Mouse (Mus musculus) cerebellum, adult 11-12 months (tissue): ENCODE measurements around the gene S100a11.
"Not testable (repeated sequence)": the region's sequence is repeated elsewhere in the genome, so short reads cannot be mapped to it uniquely, and the experiment has no call there.

Source experiments
- DNase-seq: peaks from one replicate; pipeline ENCODE4 v3.0.0; 2022

Gene S100a11

GRCm38 (mm10) chr3:93522611-93523010 lies 2.3 kb downstream of the S100a11 start:
- no peak for DNase-seq

DNA sequence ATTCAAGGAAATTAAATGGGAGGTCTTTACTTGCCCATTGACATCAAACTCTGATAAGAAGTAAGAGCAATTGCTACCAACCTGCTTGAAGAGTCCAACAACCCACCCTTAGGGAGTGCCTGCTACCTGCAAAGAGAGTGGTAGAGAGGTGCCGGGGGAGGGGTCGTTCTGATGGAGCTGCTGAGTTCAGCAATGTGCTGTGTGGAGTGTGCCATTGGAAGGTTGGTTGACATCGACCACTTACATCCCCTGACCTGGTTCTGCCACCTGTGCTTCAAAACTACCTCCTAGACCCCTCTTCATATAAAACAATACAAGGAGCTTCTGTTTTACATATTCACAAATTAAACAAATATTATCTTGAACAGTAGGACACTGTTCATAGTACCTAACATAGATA lies 7.0 kb downstream of the S100a11 start:
- no peak for DNase-seq

- DNase-seq: no peak
Measured at GRCm38 (mm10) chr3:93528807-93529206, 8.5 kb downstream of the S100a11 start.

- DNase-seq: no peak
Measured at GRCm38 (mm10) chr3:93537068-93537576, 16.8 kb downstream of the S100a11 start.

- DNase-seq: no peak
Measured at GRCm38 (mm10) chr3:93538486-93538885, 18.2 kb downstream of the S100a11 start.

DNA sequence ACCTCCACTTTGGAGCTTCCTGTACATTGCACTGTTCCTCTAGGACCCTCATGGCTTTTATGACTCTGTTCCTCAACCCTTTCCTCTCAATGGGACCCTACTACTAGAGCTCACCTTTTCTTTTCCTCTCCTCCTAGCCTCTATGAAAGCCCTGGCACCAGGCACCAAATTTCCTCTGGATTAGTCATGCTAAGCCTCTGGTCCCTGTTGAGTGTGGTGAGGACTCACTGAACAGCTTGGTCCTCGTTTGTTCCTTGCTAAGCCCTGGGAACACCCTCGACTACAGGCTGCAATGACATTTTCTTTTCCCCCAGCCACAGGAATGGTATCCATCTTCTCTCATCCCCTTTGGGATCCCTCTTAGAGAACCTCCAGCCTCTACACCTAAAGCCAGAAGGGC lies 21.2 kb downstream of the S100a11 start:
- no peak for DNase-seq

- DNase-seq: not testable (repeated sequence)
Measured at GRCm38 (mm10) chr3:93544170-93544569, 23.9 kb downstream of the S100a11 start.

GRCm38 (mm10) chr3:93547099-93547648 lies 26.9 kb downstream of the S100a11 start:
- no peak for DNase-seq

- no peak for DNase-seq
Measured at GRCm38 (mm10) chr3:93547749-93548540, 27.7 kb downstream of the S100a11 start.

- DNase-seq: no peak
Measured at GRCm38 (mm10) chr3:93548541-93549266, 28.4 kb downstream of the S100a11 start.

- DNase-seq: no peak
Measured at GRCm38 (mm10) chr3:93549986-93550385, 29.7 kb downstream of the S100a11 start.

GRCm38 (mm10) chr3:93551950-93552901 lies 31.9 kb downstream of the S100a11 start:
- no peak for DNase-seq

DNA sequence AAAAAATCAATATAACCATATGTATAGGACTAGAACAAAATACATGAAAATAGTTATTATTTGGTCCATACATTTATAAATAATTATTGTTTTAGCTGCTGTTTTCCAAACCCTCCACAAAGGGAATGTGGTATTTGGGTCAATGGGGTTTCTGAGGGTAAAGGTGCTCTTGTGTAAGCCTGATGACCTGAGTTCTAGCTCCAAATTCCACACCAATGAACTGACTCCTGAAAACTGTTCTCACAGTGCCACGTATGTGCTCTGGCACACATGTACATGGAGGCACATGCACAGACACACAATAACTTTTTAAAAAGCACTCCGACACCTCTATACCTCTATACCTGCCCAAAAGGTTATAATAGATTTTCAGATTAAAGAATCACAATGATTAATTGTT lies 33.0 kb downstream of the S100a11 start:
- DNase-seq: no peak

DNA sequence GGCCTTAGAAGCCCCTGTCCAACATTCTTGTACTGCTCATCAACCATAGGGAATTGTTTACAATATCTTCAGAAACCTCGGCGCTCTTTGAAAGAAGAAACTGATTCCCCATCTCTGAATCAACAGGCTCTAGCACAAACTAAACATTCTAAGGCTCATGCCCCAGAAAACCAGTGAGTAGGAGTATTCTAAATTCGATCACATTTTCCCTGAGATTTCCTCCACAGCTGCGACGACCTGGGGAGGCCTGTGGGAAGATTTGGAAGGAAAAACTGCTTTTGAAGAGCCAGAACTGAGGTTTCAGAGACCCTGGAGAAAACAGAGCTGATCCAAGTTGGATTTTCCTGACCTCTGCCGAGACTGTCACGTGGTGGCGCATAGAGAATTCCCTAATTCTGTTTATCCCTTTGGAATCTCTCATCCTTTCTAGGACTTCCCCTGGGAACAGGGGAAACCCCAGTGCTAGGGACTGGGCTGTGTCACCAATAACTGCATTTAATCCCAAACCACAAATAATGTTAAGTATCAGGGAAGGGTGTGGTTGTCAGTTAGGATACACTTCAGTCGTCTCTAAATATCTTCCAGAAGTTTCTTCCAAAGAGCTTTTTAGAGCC lies 33.6 kb downstream of the S100a11 start:
- no peak for DNase-seq

GRCm38 (mm10) chr3:93554379-93554980 lies 34.2 kb downstream of the S100a11 start:
- DNase-seq: no peak

- DNase-seq: no peak
Measured at GRCm38 (mm10) chr3:93554981-93555877, 34.9 kb downstream of the S100a11 start, which contains the start of gene S100a10. Gene S100a10, plus strand, starts transcription at chr3:93555080.

DNA sequence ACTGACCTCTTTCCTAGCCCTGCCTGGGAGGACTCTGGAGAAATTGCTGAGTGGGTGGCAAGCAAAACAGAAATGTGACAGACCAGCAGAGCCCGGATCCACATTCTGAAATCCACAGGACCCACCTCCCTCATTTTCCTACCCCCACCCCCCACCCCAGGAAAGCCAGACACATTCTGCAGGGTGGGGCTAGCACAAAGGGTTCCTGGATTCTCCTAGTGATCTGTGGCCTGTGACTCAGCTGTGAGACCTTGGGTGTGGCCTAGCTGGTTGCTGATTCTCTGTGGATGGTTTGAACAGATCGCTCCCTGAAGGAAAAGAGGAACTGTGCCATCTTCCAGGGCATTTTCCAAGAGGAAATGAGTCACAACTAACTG lies 35.6 kb downstream of the S100a11 start:
- DNase-seq: no peak

DNA sequence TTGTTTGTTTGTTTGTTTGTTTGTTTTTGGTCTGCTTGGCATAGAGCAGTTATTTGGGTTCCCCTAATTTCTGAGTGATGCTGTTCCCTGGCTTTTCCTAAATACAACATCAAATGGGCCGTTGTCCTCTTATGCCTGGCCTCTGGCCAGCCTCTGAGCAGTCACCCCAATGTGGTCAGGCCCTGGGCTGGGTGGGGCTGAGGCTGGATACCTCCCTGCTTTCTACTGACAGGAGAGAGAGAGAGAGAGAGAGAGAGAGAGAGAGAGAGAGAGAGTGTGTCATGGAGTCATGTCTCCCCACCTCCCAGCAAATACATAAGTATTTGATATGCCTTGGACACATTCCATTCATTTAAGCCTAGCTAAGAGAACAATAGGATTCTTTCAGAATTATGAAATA lies 36.3 kb downstream of the S100a11 start:
- no peak for DNase-seq

DNA sequence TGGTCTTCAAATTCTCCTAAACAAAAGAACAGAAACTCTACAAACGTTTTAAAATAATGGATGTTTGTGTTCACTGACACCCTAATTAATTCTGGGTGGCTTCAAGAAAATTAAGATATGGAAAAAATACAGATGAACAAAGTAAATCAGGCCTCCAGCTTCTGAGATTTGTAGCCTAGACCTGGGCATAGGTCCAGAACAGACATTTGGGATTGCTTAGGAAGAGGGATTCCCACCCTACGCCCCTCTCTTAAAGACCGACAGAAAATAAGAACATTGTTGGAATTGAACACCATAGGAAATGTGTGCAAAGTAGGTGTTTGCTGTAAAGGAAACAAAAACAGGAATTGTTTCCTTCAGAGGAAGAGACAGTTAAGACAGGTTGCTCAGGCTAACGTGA lies 37.2 kb downstream of the S100a11 start:
- no peak for DNase-seq

- DNase-seq: no peak
Measured at GRCm38 (mm10) chr3:93559961-93560360, 39.7 kb downstream of the S100a11 start.

GRCm38 (mm10) chr3:93562372-93562771 lies 42.1 kb downstream of the S100a11 start:
- DNase-seq: no peak
